Mouse (Mus musculus) megakaryocyte-erythroid progenitor cell, adult 5 weeks (primary cell): ENCODE measurements around the gene Cfap100. TPM values are rescaled to one million over a fixed set of nuclear protein-coding genes. Genes with fewer than 3 reads are reported as not detected.

Experiments used
- polyA plus RNA-seq: library from polyadenylated mRNA; stranded (reverse); fragments of >175 nt; gene quantifications from 2 replicates; pipeline ENCODE4 v1.2.3, GENCODE M21; 2012

Gene Cfap100
- not detected in 2 replicates for polyA plus RNA-seq

GRCm38 (mm10) chr6:90428380-90428974 lies at the start of gene Cfap100:
TSS of gene Cfap100 (minus strand) at chr6:90428797.

GRCm38 (mm10) chr6:90462181-90462706 lies 33.6 kb upstream of the Cfap100 start, which contains the start of gene Klf15:
TSS of gene Klf15 (plus strand) at chr6:90462576.

GRCm38 (mm10) chr6:90368976-90369724 lies 59.4 kb downstream of the Cfap100 start, which contains the start of gene Zxdc:
TSS of gene Zxdc (plus strand) at chr6:90369492.

Other genes starting within 250 kb of the Cfap100 start
- not detected in 2 replicates for gene V1ra8, start 226.0 kb downstream of the Cfap100 start, polyA plus RNA-seq
- gene Vmn1r53, start 204.4 kb downstream of the Cfap100 start, polyA plus RNA-seq = not detected in 2 replicates
- gene Vmn1r54, start 182.5 kb downstream of the Cfap100 start, polyA plus RNA-seq = not detected in 2 replicates
- not detected in 2 replicates for gene BC048671, start 127.6 kb downstream of the Cfap100 start, polyA plus RNA-seq
- gene Chst13, start 103.6 kb downstream of the Cfap100 start, polyA plus RNA-seq = 6.7 and 12.0 TPM in 2 replicates
- not detected in 2 replicates for gene Uroc1, start 95.5 kb downstream of the Cfap100 start, polyA plus RNA-seq
- 29.0 and 31.8 TPM in 2 replicates for gene Zxdc, start 59.3 kb downstream of the Cfap100 start, polyA plus RNA-seq
- gene Klf15, start 33.8 kb upstream of the Cfap100 start, polyA plus RNA-seq = 0.03 TPM in 1 of 2 replicates, not detected in the other
- 2.7 and 3.2 TPM in 2 replicates for gene Aldh1l1, start 57.6 kb upstream of the Cfap100 start, polyA plus RNA-seq
- gene Slc41a3, start 175.9 kb upstream of the Cfap100 start, polyA plus RNA-seq = 10.0 and 11.2 TPM in 2 replicates